Mouse (Mus musculus): Measurements from ENCODE around the gene Hmgxb4.

DNA sequence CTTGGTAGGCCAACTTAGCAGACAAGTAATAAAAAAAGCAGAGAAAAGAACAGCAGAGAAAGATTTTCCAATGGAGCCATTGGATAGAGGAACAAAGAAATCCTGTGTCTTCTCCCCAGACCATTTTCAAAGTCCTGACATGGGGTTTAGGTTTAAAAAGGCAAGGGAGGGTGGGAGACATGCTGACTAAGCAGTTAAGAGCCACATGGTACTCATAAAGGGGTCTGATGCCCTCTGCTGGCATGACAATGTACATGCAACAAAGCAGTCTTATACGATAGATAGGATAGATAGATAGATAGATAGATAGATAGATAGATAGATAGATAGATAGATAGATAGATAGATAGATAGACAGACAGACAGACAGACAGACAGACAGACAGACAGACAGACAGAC lies 15.7 kb upstream of the Hmgxb4 start:
- TF ChIP-seq E2F4 (IDR thresholded peaks at IDR 0.05; ENCODE audit: borderline replicate concordance, low read depth, low read length) (no peak), SMC3 (IDR thresholded peaks at IDR 0.05; ENCODE audit: low read depth, low read length) (peak; percentile 40)
